Mouse (Mus musculus) T-helper 1 cell (primary cell): ENCODE measurements around the gene Rwdd2b.

ENCODE experiments used
- in situ Hi-C: fragments of 300-600 bp; cut with MboI, MseI; formaldehyde crosslinking; loops from one replicate; pipeline ENCODE4 v1.15.1; 2025; ENCODE audit warnings: high pct_unique_total_duplicates

The Rwdd2b gene

DNA sequence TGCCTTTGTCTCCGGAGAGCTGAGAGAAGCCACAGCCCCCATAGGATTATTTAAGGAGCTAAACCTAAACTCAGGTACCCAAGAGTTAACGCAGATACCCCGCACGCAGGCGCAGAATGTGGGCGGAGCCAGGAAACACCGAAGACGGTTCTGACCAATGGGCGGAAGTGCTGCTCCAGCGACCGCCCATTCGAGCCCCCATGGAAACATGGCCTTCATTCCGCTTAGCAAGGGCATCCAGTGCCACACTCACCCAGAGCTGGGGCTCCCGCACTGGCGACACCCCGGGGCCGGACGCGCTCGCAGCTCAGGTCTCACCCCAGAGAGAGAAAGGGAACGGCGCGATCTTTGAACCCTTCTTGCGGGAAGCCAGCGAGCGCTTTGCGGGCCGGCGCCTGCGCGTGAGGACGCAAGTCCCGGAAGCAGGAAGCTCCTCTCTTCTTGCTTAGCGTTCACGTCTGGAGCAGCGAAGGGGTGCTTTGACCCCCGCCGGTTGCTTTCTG lies at the start of gene Rwdd2b:
TSS of gene Rwdd2b (minus strand) at position 390 of the 503 bp plus-strand sequence.
- in situ Hi-C loops = loop anchor here (10.0 kb wide), 1 partner anchor 1955 kb away; no protein-coding TSS in a partner anchor

DNA sequence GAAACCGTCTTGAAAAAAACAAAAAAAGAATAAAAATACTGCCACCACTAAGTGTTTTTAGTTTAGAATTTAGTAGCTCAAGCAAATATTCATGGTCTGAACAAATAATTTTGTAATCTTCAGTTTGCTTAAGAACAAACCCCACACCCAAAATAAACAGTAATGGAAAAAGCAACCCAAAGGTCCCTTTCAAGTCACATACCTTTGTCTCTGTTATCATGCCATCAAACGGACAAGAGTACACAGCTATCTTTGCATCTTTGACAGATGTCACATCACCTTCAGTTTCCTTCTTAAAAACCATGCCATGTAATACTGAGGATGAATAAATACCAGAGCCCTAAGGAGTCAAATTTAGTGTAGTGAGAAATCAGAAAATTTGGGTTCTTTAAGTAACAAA lies 48.2 kb upstream of the Rwdd2b start:
- in situ Hi-C loops = no loop called here

DNA sequence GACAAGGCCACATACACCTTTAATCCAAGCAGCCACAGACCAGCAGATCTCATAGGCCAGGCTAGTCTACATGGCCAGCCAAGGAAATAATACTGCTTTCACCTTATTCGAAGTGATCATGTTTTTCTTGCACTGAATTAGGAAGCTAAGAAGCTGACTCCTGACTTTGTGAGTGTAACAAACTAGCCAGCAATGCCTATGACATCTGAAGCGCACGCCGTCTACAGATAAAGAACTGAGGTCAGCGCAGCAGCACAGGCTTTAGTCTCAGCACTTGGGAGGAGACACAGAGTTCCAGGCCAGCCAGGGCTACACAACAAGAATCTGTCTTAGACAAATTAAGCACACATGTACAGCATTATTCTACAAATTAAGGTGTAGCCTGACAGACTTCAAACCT lies 46.4 kb upstream of the Rwdd2b start:
- in situ Hi-C loops = no loop called here

DNA sequence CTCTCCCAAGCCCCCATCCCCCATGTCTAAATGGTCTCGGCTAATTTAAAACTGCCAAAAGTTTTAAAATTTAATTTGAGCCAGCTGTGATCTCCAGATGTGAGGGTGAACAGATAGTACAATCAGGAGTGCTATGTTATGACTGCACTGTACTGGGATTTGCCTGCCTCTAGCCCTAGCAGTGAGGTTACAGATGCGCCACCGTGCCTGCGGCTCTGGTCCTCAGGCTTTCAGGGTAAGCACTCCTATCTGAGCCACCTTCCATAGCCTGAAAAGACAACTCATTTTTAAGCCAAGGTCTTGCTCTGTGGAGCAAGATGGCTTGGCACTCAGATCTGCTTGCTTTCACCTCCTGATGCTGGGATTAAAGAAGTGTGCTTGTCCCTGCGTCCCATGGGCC lies 44.0 kb upstream of the Rwdd2b start:
- in situ Hi-C loops = no loop called here

DNA sequence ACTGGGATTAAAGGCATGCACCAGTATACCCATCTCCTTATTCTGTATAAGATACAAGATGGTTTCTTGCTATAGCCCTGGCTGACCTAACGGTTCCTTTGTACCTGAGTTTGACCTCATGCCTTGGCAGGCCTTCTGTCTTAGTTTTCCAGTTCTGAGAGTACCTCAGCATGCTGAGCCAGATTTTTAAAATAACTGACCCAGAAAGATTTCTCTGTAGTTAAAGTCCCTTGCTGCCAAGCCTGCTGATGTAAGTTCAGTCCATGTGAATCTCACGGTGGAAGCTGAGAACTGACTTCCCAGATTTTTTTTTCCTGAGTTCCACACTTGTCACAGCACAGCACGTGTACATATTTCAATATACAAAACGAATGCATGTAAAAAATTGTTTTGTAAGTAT lies 30.2 kb upstream of the Rwdd2b start:
- in situ Hi-C loops = no loop called here

DNA sequence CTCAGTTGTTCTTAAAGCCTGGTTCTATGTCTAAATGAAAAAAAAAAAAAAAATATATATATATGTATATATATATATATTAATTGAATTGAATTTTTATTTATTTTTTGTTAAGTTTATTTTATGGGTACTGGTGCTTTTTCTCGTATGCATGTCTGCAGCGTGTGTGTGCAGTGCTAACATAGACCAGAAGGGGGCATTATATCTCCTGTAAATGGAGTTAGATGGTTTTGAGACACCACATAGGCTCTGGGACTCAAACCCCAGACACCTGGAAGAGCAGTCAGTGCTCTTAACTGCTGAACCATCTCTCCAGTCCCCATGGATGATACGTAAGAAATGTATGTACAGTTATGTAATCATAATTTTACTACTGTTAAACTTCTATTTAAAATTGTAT lies 18.4 kb upstream of the Rwdd2b start:
- in situ Hi-C loops = no loop called here

DNA sequence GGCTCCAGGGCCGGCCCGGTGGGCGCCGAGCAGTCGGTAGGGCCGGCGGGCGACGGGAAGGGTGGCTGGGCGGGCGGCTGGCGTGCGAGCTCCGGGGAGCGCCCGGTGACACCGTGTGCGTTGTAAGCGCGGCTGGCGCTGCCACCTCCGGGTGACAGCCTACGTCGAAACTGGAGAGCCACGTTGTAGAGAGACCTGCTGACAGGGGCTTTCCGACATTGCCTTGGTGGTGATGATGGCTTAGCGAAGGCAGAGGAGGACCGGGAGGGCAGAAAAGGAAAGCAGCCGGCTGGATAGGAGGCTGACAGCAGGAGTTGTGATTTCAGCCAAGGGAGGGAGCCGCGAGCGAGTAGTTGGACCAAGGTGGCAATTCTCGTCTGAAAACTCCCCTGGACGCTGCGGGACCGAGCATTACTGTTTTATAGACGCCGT lies 14.8 kb upstream of the Rwdd2b start:
- in situ Hi-C loops = no loop called here

DNA sequence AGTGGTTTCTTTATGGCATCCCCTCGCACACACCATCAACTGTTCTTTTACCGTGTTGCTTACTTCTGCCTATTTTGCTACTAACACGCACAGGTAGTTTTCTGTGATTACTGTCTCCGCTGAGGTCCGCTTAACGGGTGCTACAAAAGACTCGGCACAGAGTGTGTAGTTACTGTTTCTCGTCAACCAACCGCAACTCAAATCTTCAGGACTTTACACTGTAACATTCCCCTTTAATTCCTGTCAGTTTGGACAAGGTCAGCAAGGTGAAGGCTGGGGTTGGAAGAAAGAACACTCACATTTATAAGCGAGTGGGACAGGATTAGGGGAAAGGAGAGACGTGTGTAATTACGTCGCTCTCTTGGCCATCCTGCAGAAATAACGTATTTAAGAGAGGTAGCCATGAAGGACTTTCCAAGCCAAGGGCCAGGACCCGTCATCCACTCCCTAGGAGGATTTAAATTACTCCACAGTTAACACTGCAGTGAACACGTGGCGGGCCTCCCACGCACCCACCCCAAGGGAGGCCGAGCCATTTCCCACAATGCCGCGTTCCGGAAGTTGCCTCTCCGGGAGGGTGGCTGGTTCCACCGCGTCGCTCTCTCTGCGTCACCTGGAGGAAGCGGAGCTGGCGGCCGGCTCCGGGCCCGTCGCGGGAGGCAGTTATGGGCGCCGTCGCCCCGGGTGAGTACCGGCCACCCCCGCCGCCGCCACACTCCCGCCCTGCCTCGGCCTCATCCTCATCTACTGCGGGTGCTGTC lies 14.2 kb upstream of the Rwdd2b start, which contains the start of gene Usp16:
TSS of gene Usp16 (plus strand) at position 285 of the 761 bp plus-strand sequence.
- in situ Hi-C loops = no loop called here

DNA sequence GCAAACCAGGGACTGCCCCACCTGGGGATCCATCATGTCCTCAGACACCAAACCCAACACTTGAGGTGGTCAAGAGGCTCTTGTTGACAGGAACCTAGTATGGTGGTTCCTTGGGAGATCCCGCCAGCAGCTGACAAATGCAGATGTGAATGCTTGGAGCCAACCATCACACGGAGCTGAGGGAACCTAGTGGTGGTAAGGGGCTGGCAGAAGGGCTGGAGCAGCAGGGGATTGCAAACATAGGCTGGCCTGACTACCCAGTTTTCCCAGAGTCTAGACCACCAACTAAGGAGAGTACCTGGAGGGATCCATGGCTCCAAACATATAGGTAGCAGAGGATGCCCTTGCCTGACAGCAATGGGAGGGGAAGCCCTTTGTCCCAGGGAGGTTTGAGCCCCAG lies 12.9 kb upstream of the Rwdd2b start:
- in situ Hi-C loops = no loop called here

DNA sequence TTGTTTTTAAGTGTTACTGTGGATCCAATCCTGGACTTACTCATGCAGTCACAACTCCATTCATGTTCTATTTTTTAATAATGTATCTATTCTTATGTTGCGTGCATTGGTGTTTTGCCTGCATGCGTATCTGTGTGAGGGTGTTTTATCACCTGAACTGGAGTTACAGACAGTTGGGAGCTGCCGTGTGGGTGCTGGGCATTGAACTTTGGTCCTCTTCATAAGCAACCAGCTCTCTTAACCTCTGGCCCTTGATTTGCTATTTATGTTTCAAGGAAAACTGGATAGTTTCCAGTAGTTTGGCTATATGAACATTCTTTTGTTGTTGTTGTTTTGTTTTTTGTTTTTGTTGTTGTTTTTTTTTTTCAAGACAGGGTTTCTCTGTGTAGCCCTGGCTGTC lies 5.2 kb upstream of the Rwdd2b start:
- in situ Hi-C loops = loop anchor here (10.0 kb wide), 1 partner anchor 1961 kb away; no protein-coding TSS in a partner anchor

DNA sequence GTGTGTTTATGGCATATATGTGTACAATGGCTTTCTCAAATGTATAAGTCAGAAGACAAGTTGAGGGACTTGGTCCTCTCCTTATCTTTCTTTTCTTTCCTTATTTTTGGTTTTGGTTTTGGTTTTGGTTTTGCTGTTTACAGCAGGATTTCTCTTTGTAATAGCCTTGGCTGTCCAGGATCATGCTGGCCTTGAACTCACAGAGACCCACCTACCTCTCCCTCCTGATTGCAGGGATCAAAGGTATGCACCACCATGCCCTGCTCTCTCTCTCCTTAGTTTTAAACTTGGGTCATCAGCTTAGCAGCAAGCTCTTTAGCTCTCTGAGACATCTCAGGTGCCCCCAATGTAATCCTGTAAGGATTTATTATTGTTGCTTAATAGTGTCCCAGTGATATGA lies 4.7 kb upstream of the Rwdd2b start:
- in situ Hi-C loops = loop anchor here (10.0 kb wide), 1 partner anchor 1960 kb away; no protein-coding TSS in a partner anchor

DNA sequence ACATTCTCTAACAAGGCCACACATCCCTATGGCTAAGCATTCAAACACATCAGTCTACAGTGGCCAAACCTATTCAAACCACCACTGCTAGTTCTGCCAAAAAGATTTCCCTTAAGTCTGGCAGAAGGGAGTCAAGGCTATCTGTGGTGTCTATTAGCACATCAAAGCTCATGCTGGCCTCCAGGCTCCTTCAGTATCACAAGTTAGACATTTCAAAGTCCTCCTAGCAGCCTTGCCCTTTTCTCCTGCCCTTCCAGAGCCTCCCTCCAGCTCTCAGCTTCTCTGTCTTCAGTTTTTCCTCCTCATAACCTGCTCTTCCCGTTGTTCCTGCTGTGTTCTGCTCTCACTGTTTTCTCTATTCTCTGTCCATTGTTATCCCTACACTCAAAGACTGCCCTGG lies 3.7 kb upstream of the Rwdd2b start:
- in situ Hi-C loops = loop anchor here (10.0 kb wide), 1 partner anchor 1959 kb away; no protein-coding TSS in a partner anchor

DNA sequence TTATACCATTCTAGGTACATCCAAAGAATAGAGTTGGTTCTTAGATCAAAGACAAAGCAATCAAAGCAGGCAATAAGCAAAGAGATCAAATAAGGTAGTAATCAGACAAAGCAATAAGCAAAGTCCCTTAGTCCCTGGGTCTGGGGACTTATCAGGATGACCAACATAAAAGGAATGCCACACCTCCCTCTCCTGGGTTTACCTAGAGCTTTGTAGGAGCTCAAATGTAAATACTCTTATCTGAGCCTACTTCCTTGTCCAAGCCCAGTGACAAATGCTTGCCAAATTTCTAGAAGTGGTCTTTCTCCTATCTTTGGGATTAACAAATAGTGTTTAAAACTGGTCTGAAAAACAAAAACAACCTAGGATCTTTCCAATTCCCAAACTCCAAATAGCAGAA lies 2.9 kb upstream of the Rwdd2b start:
- in situ Hi-C loops = loop anchor here (10.0 kb wide), 1 partner anchor 1958 kb away; no protein-coding TSS in a partner anchor

DNA sequence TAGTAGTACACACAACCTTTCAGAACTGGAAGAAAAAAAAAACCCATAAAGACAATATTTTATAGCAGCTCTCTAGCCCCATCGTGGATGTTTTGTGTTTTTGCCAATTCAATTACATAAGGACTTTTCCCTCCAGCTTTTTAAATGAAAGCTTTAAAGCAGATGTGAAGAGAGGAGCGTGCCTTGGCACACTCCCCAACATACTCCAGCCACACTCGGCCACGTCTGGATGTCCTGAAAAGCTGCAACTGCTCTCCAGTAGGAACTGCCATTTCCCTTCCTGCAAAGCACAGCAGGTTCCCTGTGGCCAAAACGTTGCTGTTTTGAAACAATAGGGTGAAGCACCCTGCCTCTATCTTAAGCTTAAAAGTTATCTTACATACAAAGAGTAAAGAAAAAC lies 1.9 kb upstream of the Rwdd2b start:
- in situ Hi-C loops = loop anchor here (10.0 kb wide), 1 partner anchor 1957 kb away; no protein-coding TSS in a partner anchor

DNA sequence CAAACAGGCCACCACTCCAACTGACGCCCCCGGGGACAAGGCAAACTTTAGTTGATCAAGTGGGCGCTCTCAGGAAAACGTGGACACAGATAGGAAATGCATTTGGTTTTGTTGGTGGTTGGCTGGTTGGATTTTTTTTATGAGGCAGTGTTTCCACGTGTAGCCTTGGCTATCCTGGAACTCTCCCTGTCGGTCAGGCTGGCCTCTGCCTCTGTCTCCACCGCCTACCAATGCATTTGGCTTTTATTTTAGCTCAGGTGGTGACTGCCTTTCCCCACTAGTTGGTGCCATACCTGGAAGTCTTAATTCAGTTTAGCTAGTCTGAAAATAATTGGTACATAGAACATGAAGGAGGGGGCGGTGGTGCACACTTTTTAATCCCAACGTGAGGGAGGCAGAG lies 716 bp upstream of the Rwdd2b start:
- in situ Hi-C loops = loop anchor here (10.0 kb wide), 1 partner anchor 1956 kb away; no protein-coding TSS in a partner anchor

DNA sequence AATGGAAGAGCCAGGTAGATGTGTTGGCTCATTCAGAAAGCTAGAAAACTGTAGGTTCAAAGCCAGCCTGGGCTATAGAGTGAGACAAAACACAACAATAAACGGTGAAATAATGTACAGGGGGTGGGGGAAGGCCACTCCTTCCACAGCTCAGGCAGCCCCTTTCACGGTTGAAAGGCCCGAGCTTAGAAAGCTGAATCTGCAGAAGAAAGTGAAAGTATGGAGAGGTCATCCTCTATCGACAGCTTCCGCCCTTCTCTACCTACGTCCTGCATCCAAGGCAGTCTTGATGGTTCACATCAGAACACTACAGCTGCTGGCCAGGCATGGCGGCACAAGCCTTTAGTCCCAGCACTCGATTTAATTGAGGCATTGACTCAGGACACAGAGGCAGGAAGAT lies 1.7 kb downstream of the Rwdd2b start:
- in situ Hi-C loops = loop anchor here (10.0 kb wide), 1 partner anchor 286 kb away; no protein-coding TSS in a partner anchor

DNA sequence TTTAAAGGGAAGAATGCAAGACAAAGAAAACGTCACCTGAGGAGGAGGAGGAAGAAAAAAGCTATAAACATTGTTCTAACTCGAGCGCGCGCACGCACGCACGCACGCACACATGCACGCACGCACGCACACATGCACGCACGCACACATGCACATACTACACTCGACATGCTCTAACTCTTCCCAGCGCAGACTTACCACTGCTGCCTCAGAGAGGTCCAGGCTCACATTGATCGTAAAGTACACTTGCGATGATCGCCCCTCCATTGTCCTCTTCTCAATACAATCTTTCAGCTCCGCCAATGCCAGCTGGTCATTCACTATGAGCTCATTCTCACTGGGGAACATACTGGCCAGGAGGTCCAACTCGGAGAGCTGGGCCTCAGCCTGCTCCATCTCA lies 3.3 kb downstream of the Rwdd2b start:
- in situ Hi-C loops = loop anchor here (10.0 kb wide), 1 partner anchor 288 kb away; no protein-coding TSS in a partner anchor

DNA sequence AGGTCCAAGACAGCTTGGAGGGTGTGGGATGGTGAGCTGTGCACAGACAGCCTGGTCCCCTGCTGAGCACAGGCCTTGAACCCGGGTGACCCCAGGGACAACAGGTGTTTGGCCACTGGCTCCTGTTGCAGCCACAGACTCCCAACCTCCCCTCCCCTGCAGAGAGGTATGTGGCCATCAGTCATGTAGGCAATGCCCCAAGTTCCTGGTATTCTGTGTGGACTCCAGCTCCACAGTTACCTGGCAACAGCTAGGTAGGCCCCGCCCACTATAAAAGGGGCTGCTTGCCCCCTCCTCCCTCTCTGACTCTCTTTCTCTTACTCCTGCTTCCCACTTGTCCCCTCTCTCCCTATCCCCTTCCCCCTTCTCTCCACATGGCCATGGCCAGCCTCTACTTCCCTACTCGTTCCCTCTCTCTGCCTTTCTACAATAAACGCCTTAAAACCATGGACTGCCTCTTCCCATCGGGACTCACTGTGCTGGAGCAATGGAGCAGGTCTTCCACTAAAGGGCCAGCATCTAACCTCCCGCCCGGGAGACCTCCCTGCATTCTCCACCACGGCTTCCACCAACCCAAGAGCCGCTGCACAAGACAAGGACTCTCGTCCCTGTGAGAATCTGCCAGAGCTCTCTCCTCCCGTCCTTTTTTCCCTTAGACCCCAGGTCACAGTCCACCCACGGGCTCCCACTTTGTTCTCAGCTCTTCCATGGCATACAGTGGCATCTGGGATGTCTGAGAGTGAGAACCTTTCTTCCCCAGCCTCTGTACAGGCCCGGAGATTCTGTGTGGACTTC lies 4.8 kb downstream of the Rwdd2b start:
- in situ Hi-C loops = loop anchor here (10.0 kb wide), 1 partner anchor 289 kb away; no protein-coding TSS in a partner anchor

DNA sequence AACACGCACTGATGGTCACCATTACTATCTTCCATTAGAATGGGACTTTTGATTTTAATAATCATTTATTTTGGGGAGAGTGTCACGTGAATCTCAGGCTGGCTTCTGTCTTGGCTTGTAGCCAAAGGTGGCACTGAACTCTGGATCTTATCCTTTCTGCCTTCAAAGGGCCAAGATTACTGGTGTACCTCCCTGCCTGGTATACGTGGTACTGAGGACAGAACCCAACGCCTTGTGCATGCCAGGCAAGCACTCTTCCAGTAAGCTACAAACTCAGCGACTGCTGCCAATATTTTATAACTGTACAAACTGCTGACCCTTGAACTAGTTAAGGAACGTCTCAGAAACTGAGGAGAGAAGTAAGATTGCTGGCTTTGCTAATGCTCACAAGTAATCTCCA lies 5.4 kb downstream of the Rwdd2b start:
- in situ Hi-C loops = loop anchor here (10.0 kb wide), 1 partner anchor 290 kb away; no protein-coding TSS in a partner anchor

DNA sequence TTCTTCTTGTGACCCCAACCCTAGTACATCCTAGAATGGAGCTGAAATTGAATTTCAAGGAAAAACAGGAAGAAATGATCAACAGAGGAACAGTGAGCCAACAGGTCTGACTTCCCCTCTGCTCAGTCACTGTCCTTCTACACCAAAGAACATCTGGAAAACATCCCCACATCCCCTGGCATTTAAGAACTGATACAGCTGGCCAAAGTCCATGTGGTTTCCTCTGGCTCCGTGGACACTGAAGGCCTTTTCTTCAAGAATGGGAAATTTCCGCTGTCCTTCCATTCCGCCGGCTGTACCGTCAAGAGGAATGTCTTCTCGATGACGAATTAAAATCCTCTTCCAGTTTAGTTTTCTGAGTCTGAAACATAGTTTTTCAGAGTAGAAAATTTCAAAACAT lies 6.1 kb downstream of the Rwdd2b start:
- in situ Hi-C loops = loop anchor here (10.0 kb wide), 1 partner anchor 291 kb away; no protein-coding TSS in a partner anchor

DNA sequence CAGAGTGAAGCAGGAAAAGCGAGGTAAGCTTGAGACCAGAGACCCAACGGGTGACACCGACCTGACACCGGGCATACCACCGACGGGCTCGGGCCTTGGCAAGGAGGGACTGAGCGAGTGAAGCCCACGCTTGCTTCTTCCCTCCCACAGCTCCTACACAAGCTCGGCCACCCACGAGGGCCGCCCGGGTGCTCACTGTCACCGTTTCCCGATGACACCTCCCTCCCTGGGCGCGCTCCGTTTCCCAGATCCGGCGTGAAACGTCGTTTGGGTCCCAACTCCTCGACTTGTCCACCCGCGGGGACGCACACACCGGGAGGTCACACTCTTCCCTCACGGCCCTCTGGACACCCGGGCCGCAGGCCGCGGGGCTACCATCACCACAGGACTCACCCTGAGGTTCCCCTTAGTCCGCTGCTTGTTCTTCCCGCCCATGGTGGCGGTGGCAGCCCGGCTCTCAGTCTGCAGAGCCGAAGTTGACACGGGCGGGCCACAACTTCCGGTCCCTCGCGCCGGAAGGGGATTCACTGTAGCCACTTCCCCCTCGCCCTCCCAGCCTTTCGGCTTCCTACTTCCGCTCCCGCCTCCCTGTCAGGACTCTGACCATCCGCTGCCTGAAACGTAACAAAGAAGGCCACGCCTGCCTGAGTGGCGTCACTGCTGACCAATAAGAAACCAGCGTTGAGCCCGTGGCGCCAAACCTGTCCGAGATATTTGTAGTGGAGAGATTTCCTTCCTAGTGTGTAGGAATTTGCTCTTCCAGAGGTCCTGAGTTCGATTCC lies 8.1 kb downstream of the Rwdd2b start, which contains the start of gene Ltn1:
TSS of gene Ltn1 (minus strand) at position 580 of the 782 bp plus-strand sequence.
- in situ Hi-C loops = loop anchor here (10.0 kb wide), 1 partner anchor 293 kb away; no protein-coding TSS in a partner anchor
